Mouse (Mus musculus) embryonic fibroblast, embryonic 13.5 days (primary cell): Measurements from ENCODE around the gene Ppp1r35.

ENCODE experiments used
- CTCF ChIP-seq: IDR thresholded peaks from 2 replicates; pipeline ENCODE4 v1.5.1; 2011; ENCODE audit warnings: mild to moderate bottlenecking, control low read depth, low read length, moderate library complexity, borderline replicate concordance; ENCODE audit not compliant: insufficient read depth
- POLR2A ChIP-seq: IDR thresholded peaks from 2 replicates; pipeline ENCODE4 v1.6.1; 2011; ENCODE audit warnings: low read depth, mild to moderate bottlenecking, control low read depth, low read length, moderate library complexity

DNA sequence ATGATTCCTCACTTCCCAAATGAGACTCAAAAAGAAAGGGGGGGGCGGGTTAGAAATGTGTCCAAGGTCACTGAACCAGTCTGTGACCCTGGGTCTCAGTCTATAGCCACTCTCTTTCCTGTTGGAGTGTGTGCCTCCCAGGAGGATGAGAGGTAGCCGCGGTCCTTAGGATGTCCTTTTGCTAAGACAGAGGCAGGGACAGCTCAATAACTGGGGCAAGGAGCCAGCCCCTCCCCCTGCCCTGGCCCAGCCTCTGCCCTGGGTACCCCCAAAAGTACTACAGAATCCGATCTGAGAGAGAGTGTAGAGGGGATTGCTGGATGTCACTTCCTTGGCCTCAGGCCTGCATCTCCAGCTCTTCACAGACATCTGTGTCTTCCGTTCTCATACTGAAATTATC lies 23.2 kb upstream of the Ppp1r35 start:
- TF ChIP-seq CTCF (no peak), POLR2A (no peak)
